Mouse (Mus musculus) erythroblast, embryonic 14.5 days (primary cell): ENCODE measurements around the gene Ncln.

Experiments
- GATA1 ChIP-seq: IDR thresholded peaks from 2 replicates; pipeline ENCODE4 v1.6.1; 2012; ENCODE audit warnings: low read length, inconsistent platforms, mixed read lengths
- TAL1 ChIP-seq: IDR thresholded peaks from 3 replicates; pipeline ENCODE4 v1.6.1; 2012; ENCODE audit warnings: low read length, inconsistent platforms, mixed read lengths

DNA sequence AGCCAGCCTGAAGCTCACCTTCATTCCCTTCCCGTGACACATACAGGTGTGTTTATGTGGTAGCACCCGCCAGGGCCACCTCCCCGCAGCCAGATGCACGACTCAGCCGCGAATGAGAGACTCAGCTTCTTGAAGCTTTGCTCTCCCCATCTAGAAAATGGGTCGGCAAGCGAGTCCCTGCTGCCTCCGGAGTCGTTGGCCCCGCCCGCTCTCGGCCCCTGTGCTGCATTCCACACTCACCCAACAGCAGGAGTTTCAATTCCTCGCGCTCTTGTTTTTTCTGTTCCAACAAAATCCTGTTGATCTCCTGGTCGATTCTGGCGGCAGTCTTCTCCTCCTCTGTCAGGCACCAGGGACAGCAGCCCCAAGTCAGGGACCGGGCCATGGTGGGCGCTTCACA, 27.4 kb upstream of the Ncln start:
- TF ChIP-seq GATA1 (no peak), TAL1 (no peak)
